Mouse (Mus musculus): ENCODE data around the gene Ift81. TPM values are rescaled to one million over a fixed set of nuclear protein-coding genes. Genes with fewer than 3 reads are reported as not detected.

Gene Ift81
- polyA plus RNA-seq, 1 experiment = 7.7 TPM

DNA sequence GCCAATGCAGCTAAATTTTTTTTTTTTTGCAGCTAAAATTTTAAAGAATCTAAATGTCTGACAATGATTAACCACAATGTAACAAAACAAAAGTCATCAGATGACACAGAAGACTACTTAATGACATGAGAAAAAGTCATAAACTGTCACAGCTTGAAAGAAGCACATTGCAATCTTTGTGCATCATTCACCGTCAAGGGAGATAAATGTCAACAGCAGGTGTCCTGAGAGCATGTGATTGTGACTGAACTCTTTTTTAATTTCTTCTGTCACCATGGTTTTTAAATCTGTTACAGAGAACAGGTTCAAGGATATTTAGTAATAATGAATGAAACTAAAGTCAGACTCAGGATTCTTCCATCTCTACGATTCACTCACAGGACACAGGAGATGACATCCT lies 9.4 kb downstream of the Ift81 start:
- no peak overlapping the region for H3K27ac ChIP-seq (ENCODE audit: insufficient read depth, low read depth, low read length)
- H3K4me1 ChIP-seq (ENCODE audit: control insufficient read depth, insufficient read depth, low read length) = peaks cover 10% of the 10 kb centered on the region
- H3K4me3 ChIP-seq (ENCODE audit: insufficient read depth, low read length) = no peak overlapping the region
- TF ChIP-seq CTCF (IDR thresholded peaks at IDR 0.05; ENCODE audit: low read depth, low read length) (no peak), POLR2A (IDR thresholded peaks at IDR 0.05; ENCODE audit: borderline replicate concordance, low read depth, low read length) (no peak)

DNA sequence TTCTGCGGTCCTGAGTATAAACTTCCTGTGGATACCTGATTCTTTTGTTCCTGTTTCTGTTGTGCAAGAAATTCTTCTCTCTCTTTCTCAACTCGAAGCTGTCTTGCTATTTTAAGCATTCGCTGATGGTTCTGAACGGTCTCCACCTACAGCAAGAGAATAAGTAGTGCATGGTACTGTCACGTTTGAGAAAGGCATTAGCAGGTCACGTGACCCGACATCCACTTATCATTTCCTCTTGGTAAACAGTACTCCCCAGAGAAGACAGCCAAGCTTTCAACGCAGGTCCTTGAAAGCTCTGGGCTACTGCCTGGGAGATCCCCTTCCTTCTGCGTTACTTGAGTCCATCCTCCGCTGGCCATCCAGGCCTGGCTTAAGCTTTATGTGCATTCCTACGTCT lies 12.1 kb downstream of the Ift81 start:
- H3K4me1 ChIP-seq (ENCODE audit: control insufficient read depth, insufficient read depth, low read length) = peaks cover 10% of the 10 kb centered on the region
- TF ChIP-seq POLR2A (IDR thresholded peaks at IDR 0.05; ENCODE audit: borderline replicate concordance, low read depth, low read length) (no peak), CTCF (IDR thresholded peaks at IDR 0.05; ENCODE audit: low read depth, low read length) (no peak)
- H3K27ac ChIP-seq (ENCODE audit: insufficient read depth, low read depth, low read length) = no peak overlapping the region
- no peak overlapping the region for H3K4me3 ChIP-seq (ENCODE audit: insufficient read depth, low read length)

DNA sequence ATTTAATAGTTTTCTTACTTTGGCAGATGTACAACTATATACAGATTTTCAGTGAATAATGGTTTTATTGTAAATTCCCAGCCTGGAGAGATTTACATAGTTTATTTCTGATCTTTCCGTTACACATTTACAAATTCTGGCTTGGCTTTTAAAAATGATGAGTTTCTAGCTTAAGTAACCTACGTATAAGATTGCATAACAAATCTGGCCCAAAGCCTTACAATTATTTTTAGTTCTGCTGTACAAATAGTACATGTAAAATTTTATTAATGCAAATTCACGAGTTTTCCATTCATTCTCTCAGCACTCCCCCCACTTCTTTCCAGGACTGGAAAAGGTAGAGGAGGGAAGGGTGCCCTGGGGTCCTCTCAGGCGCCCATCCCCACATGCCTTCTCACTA lies 18.8 kb downstream of the Ift81 start:
- H3K4me1 ChIP-seq (ENCODE audit: control insufficient read depth, insufficient read depth, low read length) = peaks cover 4% of the 10 kb centered on the region; the same call in 1 of the 2 replicates
- TF ChIP-seq CTCF (IDR thresholded peaks at IDR 0.05; ENCODE audit: low read depth, low read length) = no peak
- TF ChIP-seq POLR2A (IDR thresholded peaks at IDR 0.05; ENCODE audit: borderline replicate concordance, low read depth, low read length) = no peak
- H3K4me3 ChIP-seq (ENCODE audit: insufficient read depth, low read length) = no peak overlapping the region
- H3K27ac ChIP-seq (ENCODE audit: insufficient read depth, low read depth, low read length) = no peak overlapping the region

DNA sequence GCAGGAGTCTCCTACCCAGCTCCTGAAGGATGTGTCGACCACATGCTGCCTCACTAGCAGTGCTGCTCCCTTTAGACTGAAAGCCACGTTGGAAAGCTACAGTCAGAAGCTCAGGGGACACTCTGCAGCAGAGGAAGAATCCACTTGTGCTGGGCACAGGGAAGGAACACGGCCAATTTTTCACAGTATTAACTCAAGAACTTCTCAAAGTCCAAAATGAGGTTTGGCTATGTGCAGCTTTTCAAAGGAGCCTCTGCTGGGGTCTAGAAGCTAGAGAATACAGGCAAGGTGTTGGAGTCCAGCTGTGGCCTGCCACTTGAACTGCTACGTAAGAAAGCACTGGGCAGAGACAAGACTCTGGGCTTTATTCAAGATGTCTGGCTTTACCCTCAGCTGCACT lies 24.4 kb downstream of the Ift81 start:
- no peak overlapping the region for H3K4me3 ChIP-seq (ENCODE audit: insufficient read depth, low read length)
- no peak for TF ChIP-seq CTCF (IDR thresholded peaks at IDR 0.05; ENCODE audit: low read depth, low read length)
- TF ChIP-seq POLR2A (IDR thresholded peaks at IDR 0.05; ENCODE audit: borderline replicate concordance, low read depth, low read length) = no peak

DNA sequence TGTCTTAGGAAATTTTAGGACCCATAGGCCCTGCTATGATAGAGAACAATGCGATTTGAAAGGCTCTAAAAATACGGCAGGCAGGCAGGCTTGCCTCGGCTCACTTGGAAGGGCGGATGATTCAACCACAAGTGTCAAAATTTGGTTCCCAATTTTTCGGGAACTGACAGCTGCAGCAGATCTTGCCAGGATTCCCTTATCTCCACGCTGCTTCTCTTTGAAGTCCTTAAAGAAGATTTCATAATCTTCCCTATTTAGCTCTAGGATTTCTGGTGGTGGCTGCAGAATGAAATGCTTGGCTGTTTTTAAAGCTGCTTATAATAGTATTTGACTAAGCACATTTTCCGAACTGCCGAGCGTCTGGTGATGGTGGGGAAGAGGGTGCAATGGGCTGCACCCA lies 28.8 kb downstream of the Ift81 start:
- TF ChIP-seq CTCF (IDR thresholded peaks at IDR 0.05; ENCODE audit: low read depth, low read length) (no peak), POLR2A (IDR thresholded peaks at IDR 0.05; ENCODE audit: borderline replicate concordance, low read depth, low read length) (no peak)
- Histone ChIP-seq H3K27ac (ENCODE audit: insufficient read depth, low read depth, low read length) (no peak overlapping the region), H3K4me3 (ENCODE audit: insufficient read depth, low read length) (no peak overlapping the region), H3K4me1 (ENCODE audit: control insufficient read depth, insufficient read depth, low read length) (no peaks in the 10 kb centered on the region)

More for the DNA sequence above, 24.4 kb downstream of the Ift81 start:
- H3K4me1 ChIP-seq (ENCODE audit: control insufficient read depth, insufficient read depth, low read length) = no peaks in the 10 kb centered on the region
- no peak overlapping the region for H3K27ac ChIP-seq (ENCODE audit: insufficient read depth, low read depth, low read length)

DNA sequence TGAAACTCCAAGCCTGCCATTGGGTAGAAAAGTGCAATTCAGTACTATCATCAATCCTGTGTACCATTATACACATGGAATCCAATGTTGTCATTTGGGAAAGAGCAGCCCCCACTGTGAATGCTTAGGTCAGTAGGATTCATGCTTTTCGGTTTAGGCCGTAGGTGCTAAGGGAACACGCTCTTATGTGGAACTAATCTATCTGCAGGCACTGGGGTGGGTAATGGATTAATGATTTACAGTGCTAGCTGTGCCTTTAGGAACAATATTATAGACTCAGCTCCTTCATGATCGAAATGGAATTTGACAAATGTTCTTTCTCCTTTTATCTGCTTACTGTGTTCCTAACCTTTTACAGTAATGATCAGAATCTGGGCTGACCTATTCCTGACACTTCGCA lies 30.2 kb downstream of the Ift81 start:
- H3K4me1 ChIP-seq (ENCODE audit: control insufficient read depth, insufficient read depth, low read length) = no peaks in the 10 kb centered on the region
- no peak overlapping the region for H3K27ac ChIP-seq (ENCODE audit: insufficient read depth, low read depth, low read length)
- H3K4me3 ChIP-seq (ENCODE audit: insufficient read depth, low read length) = no peak overlapping the region
- TF ChIP-seq CTCF (IDR thresholded peaks at IDR 0.05; ENCODE audit: low read depth, low read length) = no peak
- no peak for TF ChIP-seq POLR2A (IDR thresholded peaks at IDR 0.05; ENCODE audit: borderline replicate concordance, low read depth, low read length)

DNA sequence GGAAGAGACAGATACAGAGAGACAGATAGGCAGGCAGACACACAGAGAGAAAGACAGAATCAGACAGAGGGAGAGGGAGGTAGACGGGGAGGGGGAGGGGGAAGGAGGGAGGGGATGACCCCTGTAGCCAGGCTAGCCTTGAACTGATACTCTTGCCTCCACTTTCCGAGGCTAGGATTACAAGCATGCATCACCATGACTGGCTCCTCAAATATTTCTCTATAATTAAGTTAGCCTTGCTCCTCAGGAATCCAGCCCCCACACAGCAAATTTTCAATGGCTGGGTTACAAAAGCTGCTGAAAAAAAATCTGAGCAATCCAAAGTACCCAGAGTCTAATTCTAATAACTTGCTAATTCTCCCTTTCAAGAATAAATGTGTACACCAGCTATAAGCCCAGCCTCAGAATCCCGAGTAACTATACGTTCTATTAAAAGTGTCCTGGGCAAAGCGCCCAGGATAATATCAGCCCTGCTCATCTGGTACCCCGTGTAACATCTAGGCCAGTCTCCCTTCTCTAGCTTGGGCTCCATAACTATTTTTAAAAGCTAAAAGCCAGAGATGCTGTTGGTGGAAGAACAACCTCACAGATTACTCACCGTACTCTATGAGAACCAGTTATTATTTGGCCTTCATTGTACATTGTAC lies 37.5 kb downstream of the Ift81 start:
- Histone ChIP-seq H3K4me3 (ENCODE audit: insufficient read depth, low read length) (no peak overlapping the region), H3K4me1 (ENCODE audit: control insufficient read depth, insufficient read depth, low read length) (no peaks in the 10 kb centered on the region), H3K27ac (ENCODE audit: insufficient read depth, low read depth, low read length) (no peak overlapping the region)
- no peak for TF ChIP-seq CTCF (IDR thresholded peaks at IDR 0.05; ENCODE audit: low read depth, low read length)
- TF ChIP-seq POLR2A (IDR thresholded peaks at IDR 0.05; ENCODE audit: borderline replicate concordance, low read depth, low read length) = no peak

DNA sequence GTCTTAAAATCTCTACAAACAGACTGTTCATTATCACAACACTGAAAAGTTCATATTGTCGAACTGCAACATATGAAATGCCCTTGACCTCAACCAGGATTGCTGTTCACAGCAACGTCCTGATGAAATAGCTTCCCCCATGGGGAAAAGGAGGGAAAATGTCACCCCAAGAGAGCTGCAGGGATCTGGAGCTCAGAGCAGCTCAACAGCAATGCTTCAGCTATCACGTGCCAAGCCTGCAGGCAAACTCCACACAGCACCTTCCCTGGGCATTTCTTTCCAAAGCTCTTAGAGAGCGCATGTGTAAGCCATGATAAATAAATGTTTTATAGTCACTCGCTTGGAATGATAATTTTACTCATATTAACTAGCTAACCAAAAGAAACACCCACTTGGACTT lies 42.3 kb downstream of the Ift81 start:
- Histone ChIP-seq H3K4me3 (ENCODE audit: insufficient read depth, low read length) (no peak overlapping the region), H3K4me1 (ENCODE audit: control insufficient read depth, insufficient read depth, low read length) (peaks cover 10% of the 10 kb centered on the region), H3K27ac (ENCODE audit: insufficient read depth, low read depth, low read length) (no peak overlapping the region)
- no peak for TF ChIP-seq POLR2A (IDR thresholded peaks at IDR 0.05; ENCODE audit: borderline replicate concordance, low read depth, low read length)
- TF ChIP-seq CTCF (IDR thresholded peaks at IDR 0.05; ENCODE audit: low read depth, low read length) = no peak

DNA sequence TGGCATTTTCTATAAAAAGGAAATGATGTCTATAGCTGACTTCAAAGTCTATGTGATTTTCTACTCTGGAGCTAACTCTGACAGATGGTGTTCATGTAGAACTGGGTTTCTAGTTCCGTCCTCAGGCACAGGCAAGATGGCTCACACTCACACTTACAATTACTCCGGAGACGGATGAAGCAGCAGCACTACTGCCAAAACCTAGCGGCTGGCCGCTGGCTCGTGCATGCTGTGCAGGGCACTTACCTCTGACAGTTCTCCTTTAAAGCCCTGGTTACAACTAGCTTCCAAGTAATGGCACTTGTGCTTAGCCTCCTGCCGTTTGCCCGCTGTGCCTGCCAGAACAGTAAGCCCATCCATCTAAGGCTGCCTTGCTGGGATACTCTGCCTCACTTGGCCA lies 47.7 kb downstream of the Ift81 start:
- H3K27ac ChIP-seq (ENCODE audit: insufficient read depth, low read depth, low read length) = no peak overlapping the region
- H3K4me1 ChIP-seq (ENCODE audit: control insufficient read depth, insufficient read depth, low read length) = peaks cover 10% of the 10 kb centered on the region
- no peak overlapping the region for H3K4me3 ChIP-seq (ENCODE audit: insufficient read depth, low read length)
- TF ChIP-seq CTCF (IDR thresholded peaks at IDR 0.05; ENCODE audit: low read depth, low read length) = no peak
- no peak for TF ChIP-seq POLR2A (IDR thresholded peaks at IDR 0.05; ENCODE audit: borderline replicate concordance, low read depth, low read length)

DNA sequence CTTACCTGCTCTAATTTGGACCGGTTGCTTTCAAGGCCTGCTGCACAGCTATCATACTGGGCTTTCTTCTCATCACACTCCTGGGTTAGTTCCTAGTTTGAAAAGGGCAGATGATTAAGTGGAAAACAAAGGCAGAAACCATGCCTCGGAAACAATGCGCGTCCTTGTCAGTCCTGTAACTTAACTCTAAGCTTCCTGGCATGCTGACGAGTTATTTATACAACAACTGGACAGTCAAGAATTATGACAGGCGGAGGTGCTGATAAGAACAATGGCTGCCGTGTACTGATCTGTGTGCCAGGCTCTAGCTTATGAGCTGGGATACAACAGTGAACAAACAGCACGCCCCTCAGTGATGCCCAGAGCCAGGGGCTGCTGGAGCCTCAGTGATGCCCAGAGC lies 53.7 kb downstream of the Ift81 start:
- no peaks in the 10 kb centered on the region for H3K4me1 ChIP-seq (ENCODE audit: control insufficient read depth, insufficient read depth, low read length)
- H3K4me3 ChIP-seq (ENCODE audit: insufficient read depth, low read length) = no peak overlapping the region
- no peak overlapping the region for H3K27ac ChIP-seq (ENCODE audit: insufficient read depth, low read depth, low read length)
- no peak for TF ChIP-seq POLR2A (IDR thresholded peaks at IDR 0.05; ENCODE audit: borderline replicate concordance, low read depth, low read length)
- TF ChIP-seq CTCF (IDR thresholded peaks at IDR 0.05; ENCODE audit: low read depth, low read length) = no peak
